Mouse (Mus musculus) mouse embryonic stem cell (cell line): ENCODE measurements around the gene Pkp3.

Source experiments
- in situ Hi-C, 2 experiments: fragments of 300-500 bp; cut with MboI; formaldehyde crosslinking; loops; 1 replicate in 1 of 2; 3 replicates in 1 of 2; pipeline ENCODE4 v1.14.3; 2019 to 2020; ENCODE audit warnings: low sequenced_read_pairs in 2 of 2, low pct_unique_long_range_greater_than_20kb in 1 of 2, mixed read lengths in 1 of 2; ENCODE audit not compliant: unreplicated experiment in 1 of 2

The Pkp3 gene

GRCm38 (mm10) chr7:141078876-141079275 is 858 bp downstream of the Pkp3 start:
- in situ Hi-C loops: no loop called here

- in situ Hi-C loops: no loop called here
These were observed 1.7 kb downstream of the Pkp3 start for GRCm38 (mm10) chr7:141079481-141080449.

GRCm38 (mm10) chr7:141087894-141088293 is 9.9 kb downstream of the Pkp3 start:
- in situ Hi-C loops: no loop called here

- in situ Hi-C loops: no loop called here
These were observed 10.5 kb downstream of the Pkp3 start for GRCm38 (mm10) chr7:141088473-141088872.

GRCm38 (mm10) chr7:141090228-141090627 is 12.2 kb downstream of the Pkp3 start:
- in situ Hi-C loops: loop anchor here in 1 of 2 experiments (5.0 kb wide), 1 partner anchor 87 kb away; no protein-coding TSS in a partner anchor

GRCm38 (mm10) chr7:141092051-141092735 is 14.2 kb downstream of the Pkp3 start:
- in situ Hi-C loops: loop anchor here in 1 of 2 experiments (5.0 kb wide), 1 partner anchor 85 kb away; no protein-coding TSS in a partner anchor

DNA sequence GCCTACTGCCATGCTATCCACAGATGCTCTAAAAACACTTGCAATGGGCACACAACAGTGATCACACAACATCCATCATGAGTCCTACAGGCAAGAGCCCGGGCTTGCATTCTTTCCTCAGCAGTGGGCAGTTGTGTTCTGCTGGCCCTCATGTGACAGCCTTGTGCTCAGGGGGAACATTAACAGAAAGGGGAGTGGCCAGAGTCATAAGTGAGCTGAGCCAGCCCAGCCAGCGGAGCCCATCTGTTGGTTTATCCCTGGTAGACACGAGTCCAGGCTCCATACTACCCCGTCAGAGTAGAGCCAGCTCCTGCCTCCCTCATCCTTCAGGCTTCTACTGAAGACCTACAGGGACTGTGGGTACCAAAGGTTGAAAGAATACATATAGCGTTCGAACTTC is 15.9 kb downstream of the Pkp3 start:
- in situ Hi-C loops: loop anchor here in 1 of 2 experiments (5.0 kb wide), 1 partner anchor 83 kb away; no protein-coding TSS in a partner anchor

DNA sequence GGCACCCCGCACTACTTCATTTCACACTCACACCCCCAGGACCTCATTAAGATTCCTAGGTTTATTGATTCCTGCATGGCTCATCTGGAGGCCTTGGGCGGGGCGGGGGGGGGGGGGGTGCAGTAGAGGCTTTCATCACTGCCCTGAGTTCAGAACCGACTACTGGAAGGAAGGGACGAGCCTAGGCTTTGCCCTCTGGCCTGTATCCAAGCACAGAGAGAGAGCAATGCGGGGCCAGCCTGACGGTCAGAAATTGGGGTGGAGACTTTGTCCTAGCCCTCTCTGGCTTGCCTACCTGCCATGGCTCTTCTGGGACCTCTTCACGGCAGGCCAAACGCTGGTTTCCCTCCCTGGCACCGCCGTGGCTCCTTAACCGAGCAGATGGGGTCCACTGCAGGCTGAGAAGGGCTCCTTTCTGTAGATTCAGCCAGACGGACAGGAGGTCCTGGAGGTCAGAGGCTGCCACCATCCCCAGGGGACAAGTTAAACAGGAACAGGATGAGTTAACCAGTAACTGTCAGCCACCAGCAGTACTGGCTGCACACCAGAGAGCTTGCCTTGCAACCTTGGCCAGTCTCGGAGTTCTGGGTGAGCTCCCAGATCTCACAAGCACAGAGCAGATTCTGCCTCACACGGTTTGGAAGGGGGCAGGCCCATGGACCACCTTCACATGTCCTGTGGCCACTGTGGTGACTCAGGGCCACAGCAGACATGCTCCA is 16.6 kb downstream of the Pkp3 start:
- in situ Hi-C loops: loop anchor here (5.0 kb wide), 2 partner anchors 78 to 83 kb away; partner anchors contain the start of gene Rnh1 (in 1 of the 2)

DNA sequence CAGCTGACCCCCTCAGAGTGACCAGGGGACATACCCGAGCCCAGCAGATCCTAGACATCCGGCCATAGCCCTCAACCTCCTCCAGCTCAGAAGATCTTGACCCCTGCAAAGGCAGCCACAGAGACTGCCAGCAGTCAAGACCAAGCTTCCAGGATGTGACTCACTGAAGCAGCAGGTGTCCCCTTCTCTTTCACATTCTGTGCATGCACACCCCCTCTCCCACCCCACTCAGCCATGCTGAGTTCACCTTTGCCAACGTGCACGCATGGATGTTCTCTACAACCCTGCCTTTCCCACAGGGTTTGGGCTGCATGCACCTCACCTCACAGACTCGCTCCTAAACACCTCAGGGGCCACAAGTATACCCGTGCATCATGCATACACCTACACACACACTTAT is 18.0 kb downstream of the Pkp3 start:
- in situ Hi-C loops: loop anchor here in 1 of 2 experiments (5.0 kb wide), 1 partner anchor 76 kb away; the partner anchor contains the start of gene Rnh1

DNA sequence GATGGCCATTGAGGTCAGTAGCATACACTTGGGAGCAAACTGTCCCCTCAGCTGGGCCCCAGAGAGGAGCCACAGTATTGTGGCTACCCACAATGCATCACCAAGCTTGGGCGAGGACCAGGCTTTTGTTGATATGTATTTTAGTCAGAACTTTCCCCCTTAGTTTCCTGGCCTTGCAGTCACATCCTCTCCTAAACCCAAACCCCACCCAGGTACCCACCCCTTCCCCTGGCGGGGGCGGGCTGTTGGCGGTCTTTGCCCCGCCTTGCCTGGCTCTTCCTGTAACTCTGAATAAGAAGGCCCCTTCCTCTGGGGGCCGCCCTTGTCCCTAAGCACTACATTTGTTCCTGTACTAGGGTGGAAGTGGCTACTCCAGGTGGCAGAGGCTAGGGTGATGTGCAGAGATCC is 18.6 kb downstream of the Pkp3 start:
- in situ Hi-C loops: loop anchor here in 1 of 2 experiments (5.0 kb wide), 1 partner anchor 76 kb away; the partner anchor contains the start of gene Rnh1

DNA sequence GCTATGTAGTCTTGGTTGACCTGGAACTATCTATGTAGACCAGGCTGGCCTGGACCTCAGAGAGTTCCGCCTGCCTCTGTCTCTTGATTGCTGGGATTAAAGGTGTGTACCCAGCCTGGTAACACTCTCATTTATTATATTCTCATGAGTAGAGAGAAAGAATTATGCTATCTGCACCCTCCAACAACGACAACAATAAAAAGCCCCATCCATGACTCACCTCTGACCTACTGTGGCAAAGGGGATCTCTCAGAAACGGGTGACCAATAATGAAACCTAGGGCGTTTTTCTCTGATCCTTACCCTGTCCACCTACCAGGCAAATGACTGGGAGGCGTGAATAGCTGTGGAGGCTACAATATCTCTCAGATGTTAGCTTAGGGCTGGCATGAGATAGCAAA is 19.2 kb downstream of the Pkp3 start:
- in situ Hi-C loops: loop anchor here in 1 of 2 experiments (5.0 kb wide), 1 partner anchor 75 kb away; the partner anchor contains the start of gene Rnh1

- in situ Hi-C loops: loop anchor here in 1 of 2 experiments (5.0 kb wide), 1 partner anchor 72 kb away; the partner anchor contains the start of gene Rnh1
These were observed 22.1 kb downstream of the Pkp3 start, which contains the start of gene Sigirr for GRCm38 (mm10) chr7:141099911-141100691. TSS of gene Sigirr (minus strand) at chr7:141100572.

- in situ Hi-C loops: no loop called here
These were observed 25.1 kb downstream of the Pkp3 start for GRCm38 (mm10) chr7:141103161-141103560.

- in situ Hi-C loops: no loop called here
These were observed 37.9 kb downstream of the Pkp3 start for GRCm38 (mm10) chr7:141115874-141116273.

GRCm38 (mm10) chr7:141117636-141118035 is 39.6 kb downstream of the Pkp3 start, which contains the start of gene Ano9:
TSS of gene Ano9 (minus strand) at chr7:141117806.
- in situ Hi-C loops: no loop called here

- in situ Hi-C loops: no loop called here
These were observed 41.5 kb downstream of the Pkp3 start for GRCm38 (mm10) chr7:141119487-141119886.

DNA sequence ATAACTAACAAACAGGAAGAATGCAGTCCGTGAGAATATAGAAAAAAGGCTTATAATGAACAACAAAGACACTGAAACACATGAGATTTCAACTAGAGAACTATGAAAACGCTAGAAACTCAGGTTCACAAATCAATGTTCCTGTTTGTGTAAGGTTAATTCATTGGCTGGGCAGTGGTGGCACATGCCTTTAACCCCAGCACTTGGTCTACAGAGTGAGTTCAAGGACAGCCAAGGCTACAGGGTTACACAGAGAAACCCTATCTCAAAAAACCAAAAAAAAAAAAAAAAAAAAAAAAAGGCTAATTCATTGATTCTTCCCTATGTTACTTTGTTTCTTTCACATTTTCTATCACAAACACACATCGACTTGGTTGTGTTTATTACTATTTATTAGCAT is 42.6 kb downstream of the Pkp3 start:
- in situ Hi-C loops: no loop called here
